Mouse (Mus musculus) thymus, adult 2 months (tissue): ENCODE results near the gene Kcnc1. TPM values are rescaled to one million over a fixed set of nuclear protein-coding genes. Genes with fewer than 3 reads are reported as not detected.

Source experiments
- DNase-seq: peaks from one replicate; pipeline ENCODE4 v3.0.0; 2021
- H3K27ac ChIP-seq: fragments of 200-500 bp; 2 replicates; pipeline ENCODE4 v1.5.1; 2012; ENCODE audit warnings: low read length, control low read depth; ENCODE audit not compliant: control insufficient read depth, insufficient read depth
- H3K27me3 ChIP-seq: fragments of 200-500 bp; 2 replicates; pipeline ENCODE4 v1.6.1; 2012; ENCODE audit warnings: mild to moderate bottlenecking, low read length, moderate library complexity, mixed read lengths; ENCODE audit not compliant: control insufficient read depth, insufficient read depth
- H3K36me3 ChIP-seq: fragments of 200-500 bp; 2 replicates; pipeline ENCODE4 v1.6.1; 2012; ENCODE audit warnings: mild to moderate bottlenecking, low read length, moderate library complexity; ENCODE audit not compliant: control insufficient read depth, insufficient read depth
- H3K4me1 ChIP-seq: fragments of 200-500 bp; replicated peaks from 2 replicates; pipeline ENCODE4 v1.6.1; 2012; ENCODE audit warnings: low read length; ENCODE audit not compliant: control insufficient read depth, insufficient read depth
- H3K4me3 ChIP-seq: fragments of 200-500 bp; 2 replicates; pipeline ENCODE4 v1.5.1; 2012; ENCODE audit warnings: mild to moderate bottlenecking, low read length, control low read depth, moderate library complexity; ENCODE audit not compliant: control insufficient read depth, insufficient read depth
- CTCF ChIP-seq: fragments of 200-500 bp; IDR thresholded peaks from 2 replicates; pipeline ENCODE4 v1.5.1; 2012; ENCODE audit warnings: mild to moderate bottlenecking, control low read depth, low read length, moderate library complexity, borderline replicate concordance; ENCODE audit not compliant: control insufficient read depth, poor library complexity, insufficient read depth; ENCODE audit errors: extremely low read depth
- POLR2A ChIP-seq: fragments of 200-500 bp; IDR thresholded peaks from 2 replicates; pipeline ENCODE4 v1.6.1; 2012; ENCODE audit warnings: mild to moderate bottlenecking, low read length, control low read depth, moderate library complexity; ENCODE audit not compliant: control insufficient read depth, poor library complexity, insufficient read depth; ENCODE audit errors: extremely low read depth
- WGBS: fragments of 180-500 bp; shearing (Covaris S2); methylation state at CpG from one replicate; pipeline ENCODE4 v1.1.7; 2018; 5-methylcytosine and 5-hydroxymethylcytosine counted together
- polyA plus RNA-seq: library from polyadenylated mRNA; depleted of rRNA; stranded (reverse); fragments of >200 nt; gene quantifications from 2 replicates; pipeline ENCODE4 v1.2.3, GENCODE M21; 2012; rRNA removed

Kcnc1 gene
- 1.3 and 1.6 TPM in 2 replicates for polyA plus RNA-seq

DNA sequence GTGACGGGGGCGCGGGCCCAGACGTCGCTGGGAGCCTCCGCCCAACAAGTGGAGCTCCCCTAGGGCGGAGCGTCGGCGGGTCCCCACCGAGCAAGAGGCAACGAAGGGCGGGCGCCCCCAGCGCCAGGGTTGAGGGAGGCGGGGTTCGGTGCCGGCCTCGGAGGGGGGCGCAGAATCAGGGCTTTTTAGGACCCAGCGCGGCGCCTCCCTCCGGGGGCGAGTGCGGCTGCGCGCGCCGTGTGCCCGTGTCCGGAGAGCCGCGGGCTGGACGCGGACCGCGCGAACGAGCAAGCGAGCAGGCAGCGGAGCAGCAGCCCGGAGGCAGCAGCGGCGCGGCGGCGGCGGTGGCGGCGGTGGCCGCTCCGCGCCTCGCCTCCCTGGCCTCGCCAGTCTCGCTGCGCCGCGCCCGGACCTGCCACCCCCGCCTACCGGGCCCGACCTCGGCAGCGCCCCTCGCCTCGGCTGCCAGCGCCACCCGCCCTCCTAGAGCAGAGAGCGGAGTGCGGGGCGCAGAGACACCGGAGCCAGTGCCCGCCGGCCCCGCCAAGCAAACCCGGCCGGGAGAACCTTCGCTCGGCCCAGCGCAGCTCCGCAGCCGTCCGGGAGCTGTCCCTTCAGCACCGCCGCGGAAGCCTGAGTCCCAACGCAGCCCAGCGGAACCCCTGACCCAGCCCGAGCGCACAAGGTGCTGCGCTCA lies at the start of gene Kcnc1:
TSS of gene Kcnc1 (plus strand) at position 267 of the 697 bp plus-strand sequence.
- peak; percentile 67 for DNase-seq
- Histone ChIP-seq H3K27ac (no peak within 1 kb of the TSS), H3K4me1 (peaks cover 34% of the 10 kb centered on the region), H3K4me3 (peak within 1 kb of the TSS; percentile 42), H3K27me3 (no peaks in the 10 kb centered on the region; the same call in 1 of the 2 replicates), H3K36me3 (no peaks in the 10 kb centered on the region)
- 2% methylated on average over 84 of the region's 93 CpGs for WGBS
- peak; percentile 52; the same call in 1 of the 2 replicates for TF ChIP-seq CTCF
- TF ChIP-seq POLR2A, result no peak

DNA sequence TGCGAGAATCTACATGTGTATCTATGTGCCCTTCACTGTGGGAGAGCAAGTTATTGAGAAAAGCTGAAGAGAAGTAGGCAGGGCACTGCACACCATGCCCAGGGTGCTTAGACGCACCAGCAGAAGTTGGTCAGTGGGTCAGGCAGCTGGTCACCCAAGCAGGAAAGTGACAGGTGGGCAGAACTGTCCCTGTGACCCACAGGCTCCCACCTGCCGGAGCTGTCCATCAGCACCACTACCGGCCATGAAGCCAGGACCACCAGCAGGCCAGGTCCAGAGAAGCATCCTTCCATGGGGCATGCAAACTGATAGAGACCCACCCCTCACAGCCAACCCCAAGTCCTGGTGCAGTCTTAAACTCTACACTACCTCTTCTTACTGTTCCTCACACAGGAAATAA lies 48.6 kb upstream of the Kcnc1 start:
- no peak overlapping the region for H3K27ac ChIP-seq
- no peaks in the 10 kb centered on the region for H3K36me3 ChIP-seq
- no peaks in the 10 kb centered on the region for H3K27me3 ChIP-seq
- no peak for TF ChIP-seq POLR2A
- no peak for TF ChIP-seq CTCF
- WGBS, result 60% methylated on average over 4 of the region's 4 CpGs
- H3K4me3 ChIP-seq, result no peak overlapping the region
- DNase-seq, result no peak
- H3K4me1 ChIP-seq, result no peaks in the 10 kb centered on the region

DNA sequence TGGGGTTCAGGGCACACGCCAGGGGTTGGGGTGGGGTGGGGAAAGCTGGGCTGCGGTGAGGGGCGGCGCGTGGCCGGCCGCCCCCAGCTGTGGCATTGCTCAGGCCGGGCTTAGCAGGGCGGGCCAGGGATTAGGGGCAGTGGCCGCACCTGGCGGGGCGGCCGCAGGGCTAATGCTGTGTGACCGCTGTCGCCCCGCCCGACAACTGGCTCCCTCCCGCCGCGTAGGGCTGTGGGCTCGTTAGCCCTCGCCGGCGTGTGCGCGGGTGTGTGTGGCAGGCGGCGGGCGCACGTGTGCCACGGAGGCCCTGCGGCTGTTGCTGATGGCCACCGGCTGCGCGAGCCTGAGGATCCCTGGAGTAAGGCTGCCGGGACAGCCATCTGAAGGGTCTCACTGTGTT lies 47.5 kb upstream of the Kcnc1 start:
- Histone ChIP-seq H3K27me3 (no peaks in the 10 kb centered on the region), H3K4me1 (no peaks in the 10 kb centered on the region), H3K36me3 (no peaks in the 10 kb centered on the region), H3K4me3 (no peak overlapping the region), H3K27ac (no peak overlapping the region)
- WGBS, result 11% methylated on average over 35 of the region's 36 CpGs
- TF ChIP-seq POLR2A (no peak), CTCF (no peak)
- DNase-seq, result no peak

DNA sequence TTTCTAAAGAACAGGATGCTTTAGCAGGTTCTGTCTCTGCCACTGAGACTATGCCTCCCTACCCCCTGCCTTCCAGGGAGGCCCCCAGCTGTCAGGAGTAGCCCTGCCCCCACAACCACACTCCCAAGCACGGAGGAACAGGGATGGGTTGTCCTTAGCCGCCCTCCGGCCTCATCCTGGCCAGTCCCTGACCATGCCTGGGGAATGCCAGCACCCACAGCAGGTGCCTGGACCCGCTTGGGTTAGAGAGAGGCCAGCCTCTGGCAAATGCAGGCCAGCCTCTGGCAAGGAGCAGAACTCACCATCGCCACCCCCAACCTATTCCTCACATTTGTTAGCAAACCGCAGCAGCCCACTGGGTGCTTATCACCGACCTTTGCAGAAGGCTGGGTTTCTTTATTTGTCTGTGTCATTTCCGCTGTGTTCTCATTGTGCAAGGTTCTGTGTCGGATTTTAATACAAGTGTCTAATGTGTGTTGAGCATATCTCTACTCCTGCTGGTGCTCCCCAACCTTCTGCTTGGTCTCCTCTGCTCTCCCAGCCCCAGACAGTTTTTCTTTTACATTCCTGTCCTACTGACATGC lies 46.1 kb upstream of the Kcnc1 start:
- Histone ChIP-seq H3K27ac (no peak overlapping the region), H3K4me1 (no peaks in the 10 kb centered on the region), H3K4me3 (no peak overlapping the region), H3K36me3 (no peaks in the 10 kb centered on the region), H3K27me3 (no peaks in the 10 kb centered on the region)
- WGBS, result 59% methylated on average over 9 of the region's 9 CpGs
- DNase-seq, result no peak
- TF ChIP-seq POLR2A (no peak), CTCF (no peak)

DNA sequence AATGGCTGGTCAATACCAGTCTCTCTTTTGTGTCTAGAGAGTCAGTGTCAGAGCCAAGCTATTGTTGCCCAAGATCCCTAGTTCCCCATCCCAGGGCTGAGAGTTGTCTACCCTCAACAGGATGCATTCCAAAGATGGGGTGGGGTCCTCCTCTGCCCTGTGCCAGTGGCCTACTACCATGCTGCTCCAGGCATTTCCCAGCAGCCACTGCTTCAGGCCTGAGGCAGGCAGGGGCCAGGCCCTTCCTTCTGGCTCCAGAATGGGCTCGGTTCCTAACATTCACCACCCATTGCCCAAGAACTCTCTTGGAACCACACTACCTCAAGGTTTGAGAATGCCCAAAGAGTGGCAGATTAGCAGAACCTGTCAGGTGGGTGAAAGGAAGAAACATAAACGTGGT lies 43.5 kb upstream of the Kcnc1 start:
- Histone ChIP-seq H3K27ac (no peak overlapping the region), H3K27me3 (no peaks in the 10 kb centered on the region), H3K36me3 (no peaks in the 10 kb centered on the region), H3K4me1 (no peaks in the 10 kb centered on the region), H3K4me3 (no peak overlapping the region)
- 80% methylated on average over 2 of the region's 2 CpGs for WGBS
- DNase-seq, result no peak
- no peak for TF ChIP-seq CTCF
- no peak for TF ChIP-seq POLR2A

DNA sequence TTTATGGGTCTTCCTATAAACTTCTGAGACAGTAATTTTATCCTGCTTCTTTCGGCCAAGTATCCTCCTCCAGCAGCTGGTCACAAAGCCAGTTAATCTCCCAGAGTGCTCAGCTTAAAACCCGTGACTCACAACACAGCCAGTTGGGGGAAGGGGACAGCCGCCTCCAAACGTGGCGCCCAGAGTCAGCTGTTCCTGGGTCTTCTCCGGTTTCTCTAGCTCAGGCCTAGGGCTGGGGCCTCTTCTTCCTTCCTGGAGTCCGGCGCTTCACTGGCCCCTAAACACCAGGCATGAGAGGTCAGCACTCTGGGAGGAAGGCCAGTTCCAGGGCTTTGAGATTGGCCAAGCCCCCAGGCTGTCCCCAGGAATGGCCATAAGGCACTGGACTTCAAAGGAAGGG lies 43.1 kb upstream of the Kcnc1 start:
- Histone ChIP-seq H3K27me3 (no peaks in the 10 kb centered on the region), H3K4me3 (no peak overlapping the region), H3K4me1 (no peaks in the 10 kb centered on the region), H3K27ac (no peak overlapping the region), H3K36me3 (no peaks in the 10 kb centered on the region)
- TF ChIP-seq POLR2A (no peak), CTCF (no peak)
- no peak for DNase-seq
- WGBS, result 77% methylated on average over 8 of the region's 8 CpGs

DNA sequence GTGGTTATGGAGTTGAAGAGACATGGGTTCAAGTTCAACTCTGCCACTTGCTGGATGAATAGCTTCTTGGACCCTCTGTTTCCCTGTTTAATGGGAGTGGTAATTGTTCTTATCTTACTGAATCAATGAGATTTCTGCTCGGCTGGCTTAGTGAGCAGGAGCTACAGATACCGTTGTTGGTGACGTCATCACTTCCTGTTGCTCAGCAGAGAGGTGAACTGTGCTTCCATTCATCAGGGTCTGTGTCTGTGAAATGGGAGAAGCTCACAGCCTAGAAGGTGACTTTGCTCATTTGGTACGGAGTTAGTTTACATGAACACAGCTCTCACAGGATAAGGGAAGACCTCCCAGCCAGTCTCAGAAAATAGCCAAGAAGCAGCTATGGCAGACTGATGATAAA lies 42.4 kb upstream of the Kcnc1 start:
- TF ChIP-seq POLR2A, result no peak
- TF ChIP-seq CTCF, result no peak
- no peak for DNase-seq
- Histone ChIP-seq H3K4me1 (no peaks in the 10 kb centered on the region), H3K27me3 (no peaks in the 10 kb centered on the region), H3K4me3 (no peak overlapping the region), H3K36me3 (no peaks in the 10 kb centered on the region), H3K27ac (no peak overlapping the region)
- WGBS, result 26% methylated on average over 4 of the region's 4 CpGs
